Mouse (Mus musculus): ENCODE measurements at regions not wholly inside any gene's neighbourhood (a gene's known extent, or its start where the extent isn't known, plus 50 kb on each side); places are given as distances from the start of the nearest gene placed in this dataset.

DNA sequence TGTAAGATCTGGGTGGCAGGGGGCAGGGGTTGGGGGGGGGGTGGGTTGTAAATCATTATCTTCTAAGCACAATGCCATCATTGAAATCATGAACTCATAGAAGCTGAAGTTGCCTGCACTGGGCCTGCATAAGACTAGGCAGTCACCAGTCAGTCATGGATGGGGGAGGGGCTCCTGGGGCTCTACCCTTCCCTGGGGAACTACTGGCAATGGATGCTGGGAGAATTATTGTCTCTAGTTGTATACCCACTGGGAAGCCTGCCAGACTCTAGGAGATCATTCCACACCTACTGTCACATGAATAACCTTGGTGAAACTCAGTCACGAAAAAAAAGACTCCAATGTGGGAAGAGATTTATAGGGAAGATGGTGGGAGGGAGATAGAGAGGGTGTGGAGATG, 186.4 kb downstream of the Gm19935 start:
- H3K27ac ChIP-seq (replicated peaks), result no peak overlapping the region
- WGBS, result 38% methylated on average over 1 of the region's 1 CpGs
- H3K27me3 ChIP-seq (replicated peaks), result no peaks in the 10 kb centered on the region
- no peaks in the 10 kb centered on the region for H3K9me3 ChIP-seq (replicated peaks)
- no peak overlapping the region for H3K9ac ChIP-seq (replicated peaks)
- no peaks in the 10 kb centered on the region for H3K36me3 ChIP-seq
- 0 out of 2 replicates have a peak, but pooled peaks cover 3% of the 10 kb centered on the region for H3K4me1 ChIP-seq
- no peak for ATAC-seq (ENCODE audit: low FRiP score)
- no peak overlapping the region for H3K4me2 ChIP-seq
- no peak overlapping the region for H3K4me3 ChIP-seq (replicated peaks)

DNA sequence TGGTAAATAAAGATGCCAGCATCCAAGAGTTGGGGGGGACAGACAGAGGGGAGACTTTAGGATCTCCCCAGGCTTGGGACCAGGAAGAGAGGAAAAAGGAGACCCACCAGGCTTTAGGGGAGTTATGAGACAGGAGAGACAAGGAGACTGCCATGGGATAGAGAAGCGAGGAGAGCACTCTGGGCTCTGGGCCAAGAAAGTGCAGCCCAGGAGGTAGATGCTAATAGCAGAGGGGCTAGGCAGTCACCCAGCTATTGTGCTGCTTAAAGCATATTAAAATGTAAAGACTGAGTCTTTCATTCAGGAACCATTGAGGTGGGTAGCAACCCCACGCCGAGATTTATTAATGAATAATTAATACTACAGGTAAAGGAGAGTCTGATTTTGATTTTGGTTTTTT, 208.8 kb downstream of the Gm19935 start:
- H3K36me3 ChIP-seq, result no peaks in the 10 kb centered on the region
- 30% methylated on average over 3 of the region's 3 CpGs for WGBS
- 0 out of 2 replicates have a peak, but pooled peaks cover 4% of the 10 kb centered on the region for H3K4me1 ChIP-seq
- no peak overlapping the region for H3K9ac ChIP-seq (replicated peaks)
- no peak overlapping the region for H3K4me3 ChIP-seq (replicated peaks)
- H3K27ac ChIP-seq (replicated peaks), result no peak overlapping the region
- no peak for ATAC-seq (ENCODE audit: low FRiP score)
- no peak overlapping the region for H3K4me2 ChIP-seq
- no peaks in the 10 kb centered on the region for H3K27me3 ChIP-seq (replicated peaks)
- H3K9me3 ChIP-seq (replicated peaks), result 0 out of 2 replicates have a peak, but pooled peaks cover 2% of the 10 kb centered on the region

DNA sequence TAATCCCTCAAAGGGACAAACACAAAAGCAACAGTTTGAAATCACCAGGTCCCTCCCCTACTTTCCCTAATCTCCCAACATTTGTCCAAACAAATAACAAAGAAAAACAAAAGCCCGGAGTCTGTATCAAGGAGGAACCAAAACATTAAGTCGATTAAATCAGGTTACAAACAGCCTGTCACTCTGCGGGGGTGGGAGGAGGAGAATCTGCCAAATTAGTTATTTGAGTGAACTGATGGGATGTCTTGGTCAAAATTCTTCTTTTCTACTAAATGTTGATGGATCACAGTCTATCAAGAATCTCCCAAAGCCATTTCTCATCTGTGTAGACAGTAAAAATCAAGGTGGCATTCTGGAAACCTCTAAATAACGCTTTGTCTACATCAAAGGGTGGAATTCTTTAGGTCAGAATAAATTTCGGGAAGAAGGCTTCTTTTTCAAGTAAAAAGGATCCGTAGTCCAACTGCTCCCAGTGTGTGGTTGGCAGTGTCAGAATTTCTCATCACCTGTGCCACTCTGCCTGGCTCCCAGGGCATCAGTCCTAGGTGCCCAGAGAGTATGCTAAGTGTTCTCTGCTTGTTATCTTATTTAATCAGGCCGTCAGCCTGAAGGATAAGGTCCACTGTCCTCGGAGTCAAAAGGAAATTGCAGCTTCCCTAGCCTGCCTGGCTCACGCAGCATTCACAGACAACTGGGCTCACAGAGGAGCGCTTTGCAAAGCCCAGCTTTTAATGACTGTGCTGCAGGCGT, 216.1 kb downstream of the Gm19935 start:
- H3K9me3 ChIP-seq (replicated peaks), result 0 out of 2 replicates have a peak, but pooled peaks cover 2% of the 10 kb centered on the region
- no peak overlapping the region for H3K4me2 ChIP-seq
- H3K9ac ChIP-seq (replicated peaks), result no peak overlapping the region
- H3K27me3 ChIP-seq (replicated peaks), result no peaks in the 10 kb centered on the region; the same call in 1 of the 2 replicates
- H3K36me3 ChIP-seq, result no peaks in the 10 kb centered on the region
- no peaks in the 10 kb centered on the region for H3K4me1 ChIP-seq
- H3K4me3 ChIP-seq (replicated peaks), result no peak overlapping the region
- 33% methylated on average over 11 of the region's 11 CpGs for WGBS
- H3K27ac ChIP-seq (replicated peaks), result no peak overlapping the region
- no peak for ATAC-seq (ENCODE audit: low FRiP score)

DNA sequence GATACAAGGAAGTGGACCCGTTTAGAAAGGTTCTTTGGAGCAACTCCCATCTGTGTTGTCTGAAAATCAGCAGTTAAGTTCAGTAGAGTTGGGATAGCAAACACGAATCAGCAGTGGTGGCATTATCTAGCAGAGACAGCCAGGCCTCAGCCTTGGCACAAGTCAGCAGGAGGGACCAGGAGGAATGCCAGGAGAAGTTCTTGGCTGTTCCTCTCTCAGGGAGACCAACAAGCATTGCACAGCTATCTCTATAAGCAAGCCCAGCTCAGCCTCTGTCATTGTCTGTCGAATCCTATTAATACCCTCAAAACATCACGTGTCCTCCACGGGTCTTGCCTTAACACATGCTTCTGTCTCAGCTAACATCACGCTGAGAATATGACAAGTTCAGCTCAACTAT, 219.8 kb downstream of the Gm19935 start:
- 89% methylated on average over 6 of the region's 6 CpGs for WGBS

DNA sequence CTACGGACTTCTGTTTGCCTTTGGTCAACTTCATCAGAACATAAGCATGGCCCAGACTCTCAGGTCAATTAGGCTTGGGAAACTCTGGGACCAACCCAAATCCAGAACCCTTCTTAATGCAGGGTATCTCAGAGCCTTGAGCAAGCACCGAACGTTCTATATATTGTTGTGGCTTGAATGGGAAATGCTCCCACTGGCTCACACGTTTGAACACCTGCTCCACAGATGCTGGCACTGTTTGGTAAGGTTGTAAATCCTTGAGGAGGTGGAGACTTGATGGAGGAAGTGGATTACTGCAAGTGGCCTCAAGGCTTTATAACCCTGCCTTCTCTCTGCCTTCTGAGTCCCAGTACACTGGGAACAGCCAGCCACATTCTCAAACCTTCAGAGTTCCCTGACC, 231.3 kb upstream of the Tox3 start:
- no peak overlapping the region for H3K9ac ChIP-seq (replicated peaks)
- H3K27me3 ChIP-seq (replicated peaks), result no peaks in the 10 kb centered on the region
- no peak for ATAC-seq (ENCODE audit: low FRiP score)
- H3K36me3 ChIP-seq, result no peaks in the 10 kb centered on the region
- no peak overlapping the region for H3K27ac ChIP-seq (replicated peaks)
- H3K9me3 ChIP-seq (replicated peaks), result no peaks in the 10 kb centered on the region
- 71% methylated on average over 4 of the region's 4 CpGs for WGBS
- no peak overlapping the region for H3K4me3 ChIP-seq (replicated peaks)
- H3K4me2 ChIP-seq, result no peak overlapping the region
- no peaks in the 10 kb centered on the region for H3K4me1 ChIP-seq

More for the DNA sequence above, 219.8 kb downstream of the Gm19935 start:
- Histone ChIP-seq H3K9ac (replicated peaks) (no peak overlapping the region), H3K4me1 (no peaks in the 10 kb centered on the region), H3K4me3 (replicated peaks) (no peak overlapping the region), H3K36me3 (no peaks in the 10 kb centered on the region), H3K27ac (replicated peaks) (no peak overlapping the region), H3K4me2 (no peak overlapping the region), H3K9me3 (replicated peaks) (no peaks in the 10 kb centered on the region), H3K27me3 (replicated peaks) (no peaks in the 10 kb centered on the region; the same call in 1 of the 2 replicates)
- ATAC-seq (ENCODE audit: low FRiP score), result no peak

DNA sequence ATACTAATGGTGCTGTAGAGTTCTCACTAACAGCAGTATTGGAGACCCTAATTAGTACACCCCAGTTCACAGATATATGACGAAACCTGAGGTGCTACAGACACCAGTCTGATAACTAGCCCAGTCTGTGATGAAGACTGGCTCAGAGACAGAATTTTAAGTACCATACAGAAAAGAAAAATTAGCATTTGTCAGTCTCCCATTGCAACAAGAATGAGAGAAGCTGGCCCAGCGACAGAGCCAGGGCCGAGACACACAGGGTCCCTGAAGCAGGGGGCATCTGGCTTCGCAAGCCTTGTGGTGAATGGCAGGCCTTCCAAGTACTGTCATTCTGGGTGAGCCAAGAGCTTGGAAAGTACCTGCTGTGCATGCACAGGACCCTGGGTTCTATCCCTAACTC, 228.8 kb upstream of the Tox3 start:
- Histone ChIP-seq H3K4me3 (replicated peaks) (no peak overlapping the region), H3K27me3 (replicated peaks) (no peaks in the 10 kb centered on the region), H3K9me3 (replicated peaks) (no peaks in the 10 kb centered on the region), H3K27ac (replicated peaks) (no peak overlapping the region), H3K4me1 (no peaks in the 10 kb centered on the region), H3K36me3 (no peaks in the 10 kb centered on the region), H3K9ac (replicated peaks) (no peak overlapping the region), H3K4me2 (no peak overlapping the region)
- WGBS, result 76% methylated on average over 4 of the region's 4 CpGs
- ATAC-seq (ENCODE audit: low FRiP score), result no peak

DNA sequence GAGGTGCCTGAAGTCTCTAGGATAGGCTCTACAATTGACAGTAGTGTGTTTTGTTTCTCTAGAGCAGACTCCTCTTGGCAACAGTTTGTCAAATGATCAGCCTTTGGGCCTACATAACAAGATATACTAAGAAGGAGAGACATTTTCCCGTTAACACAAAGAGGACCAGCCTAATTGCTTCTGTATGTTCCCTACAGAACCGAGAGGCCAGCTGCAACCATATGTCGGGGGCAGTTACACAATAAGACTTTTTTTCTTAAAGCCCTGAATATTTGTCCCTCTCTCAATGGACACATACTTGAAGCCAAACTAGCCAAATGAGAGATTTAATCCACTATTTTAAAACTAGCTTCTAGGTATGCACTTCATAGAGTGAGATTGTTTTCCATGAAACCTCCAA, 226.5 kb upstream of the Tox3 start:
- no peaks in the 10 kb centered on the region for H3K9me3 ChIP-seq (replicated peaks)
- H3K4me1 ChIP-seq, result no peaks in the 10 kb centered on the region
- no peak overlapping the region for H3K4me2 ChIP-seq
- H3K27me3 ChIP-seq (replicated peaks), result no peaks in the 10 kb centered on the region
- no peaks in the 10 kb centered on the region for H3K36me3 ChIP-seq
- no peak for ATAC-seq (ENCODE audit: low FRiP score)
- no peak overlapping the region for H3K4me3 ChIP-seq (replicated peaks)
- WGBS, result 77% methylated on average over 3 of the region's 3 CpGs
- no peak overlapping the region for H3K27ac ChIP-seq (replicated peaks)
- no peak overlapping the region for H3K9ac ChIP-seq (replicated peaks)

DNA sequence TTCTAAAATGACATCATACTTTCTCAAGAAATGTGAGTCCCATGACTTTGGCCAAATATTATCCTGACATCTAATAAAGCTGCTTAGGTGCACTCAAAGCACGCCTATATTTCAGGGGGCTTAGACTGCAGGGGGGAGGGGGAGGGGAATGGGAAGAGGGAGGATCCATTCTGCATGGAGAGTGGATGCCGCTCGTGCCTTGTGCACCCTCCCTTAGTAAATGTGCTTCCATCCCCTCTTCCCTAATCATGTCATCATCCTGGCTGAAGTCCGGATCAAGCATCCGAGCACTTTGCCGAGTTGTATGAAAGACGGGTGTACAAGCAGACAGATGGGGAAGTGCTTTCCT, 207.9 kb upstream of the Tox3 start:
- H3K4me1 ChIP-seq, result peaks cover 6% of the 10 kb centered on the region; the same call in 1 of the 2 replicates
- H3K4me3 ChIP-seq (replicated peaks), result no peak overlapping the region
- H3K4me2 ChIP-seq, result no peak overlapping the region
- H3K9ac ChIP-seq (replicated peaks), result no peak overlapping the region
- no peaks in the 10 kb centered on the region for H3K27me3 ChIP-seq (replicated peaks)
- 75% methylated on average over 7 of the region's 7 CpGs for WGBS
- H3K27ac ChIP-seq (replicated peaks), result no peak overlapping the region
- ATAC-seq (ENCODE audit: low FRiP score), result no peak
- H3K9me3 ChIP-seq (replicated peaks), result no peaks in the 10 kb centered on the region
- no peaks in the 10 kb centered on the region for H3K36me3 ChIP-seq

DNA sequence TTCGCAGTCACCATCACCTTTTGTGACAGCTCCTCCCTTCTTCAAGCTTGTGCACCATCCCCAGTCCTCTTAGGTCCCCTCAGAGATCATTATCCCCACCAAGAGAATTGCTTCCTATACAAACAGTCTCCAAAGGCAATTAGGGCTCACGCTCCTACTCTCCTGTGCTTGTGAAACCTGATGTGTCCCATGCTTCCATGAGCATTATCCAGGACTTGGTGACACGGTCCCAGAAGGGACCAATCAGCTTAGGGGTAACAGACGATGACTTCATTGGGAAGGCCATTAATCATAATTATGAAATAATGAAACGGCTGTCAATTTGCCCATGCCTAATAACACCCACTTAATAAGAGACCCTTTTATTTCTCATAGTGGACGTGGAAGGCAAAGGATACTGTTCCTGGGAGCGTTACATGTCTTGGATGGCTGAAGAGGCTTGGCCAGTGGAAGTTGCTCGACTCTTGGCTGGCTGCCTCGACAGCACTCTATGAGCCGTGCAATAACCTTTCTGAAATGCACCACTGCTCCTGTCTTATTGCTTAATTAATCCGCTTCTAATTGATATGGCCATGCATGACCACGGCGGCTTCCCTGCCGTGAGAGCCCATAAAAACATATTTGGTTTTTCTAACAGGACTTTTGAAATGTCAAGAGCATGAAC, 207.4 kb upstream of the Tox3 start:
- Histone ChIP-seq H3K27ac (replicated peaks) (no peak overlapping the region), H3K9ac (replicated peaks) (no peak overlapping the region), H3K4me1 (peaks cover 6% of the 10 kb centered on the region; the same call in 1 of the 2 replicates), H3K27me3 (replicated peaks) (no peaks in the 10 kb centered on the region), H3K4me3 (replicated peaks) (no peak overlapping the region), H3K36me3 (no peaks in the 10 kb centered on the region), H3K4me2 (no peak overlapping the region), H3K9me3 (replicated peaks) (no peaks in the 10 kb centered on the region)
- ATAC-seq (ENCODE audit: low FRiP score), result no peak
- 48% methylated on average over 14 of the region's 14 CpGs for WGBS

DNA sequence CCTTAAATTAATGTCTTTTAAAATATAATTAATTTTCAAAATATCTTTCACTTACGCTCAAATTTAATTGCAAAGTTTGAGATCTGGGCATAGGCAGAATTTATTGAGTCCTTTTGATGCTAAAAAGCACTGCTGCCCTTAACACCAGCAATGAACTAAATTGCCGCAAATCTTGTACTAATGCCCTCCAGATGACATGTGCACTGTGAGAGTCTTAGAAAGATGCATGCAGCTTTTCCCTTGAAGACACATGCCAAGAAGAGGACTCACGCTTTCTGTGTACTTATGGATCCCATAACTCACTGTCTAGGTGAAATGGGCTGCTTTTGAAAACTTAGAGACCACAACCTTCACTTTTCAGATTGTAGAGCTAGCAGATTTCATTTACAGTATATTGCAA, 199.1 kb upstream of the Tox3 start:
- no peak overlapping the region for H3K27ac ChIP-seq (replicated peaks)
- H3K4me1 ChIP-seq, result peaks cover 12% of the 10 kb centered on the region
- H3K27me3 ChIP-seq (replicated peaks), result no peaks in the 10 kb centered on the region
- H3K9ac ChIP-seq (replicated peaks), result no peak overlapping the region
- H3K4me2 ChIP-seq, result no peak overlapping the region
- H3K36me3 ChIP-seq, result no peaks in the 10 kb centered on the region
- no peak for ATAC-seq (ENCODE audit: low FRiP score)
- 67% methylated on average over 3 of the region's 3 CpGs for WGBS
- H3K9me3 ChIP-seq (replicated peaks), result no peaks in the 10 kb centered on the region
- H3K4me3 ChIP-seq (replicated peaks), result no peak overlapping the region

DNA sequence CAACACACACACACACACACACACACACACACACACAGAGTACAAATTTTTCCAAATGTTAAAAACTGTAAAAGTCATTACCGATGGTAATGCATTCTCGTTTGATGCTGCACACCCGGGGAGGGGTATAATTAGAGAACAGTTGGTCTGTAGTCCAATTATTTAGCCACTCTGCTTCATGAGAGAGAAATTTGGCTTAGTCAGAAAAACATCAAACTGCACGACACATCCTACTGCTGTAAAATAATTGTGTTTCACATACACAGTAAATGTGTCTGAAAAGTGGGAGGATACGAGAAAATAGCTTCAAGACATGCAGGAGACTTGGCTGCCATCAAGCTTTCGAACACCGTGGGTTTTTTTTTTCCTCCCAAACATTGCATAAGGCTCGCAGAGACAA, 194.5 kb upstream of the Tox3 start:
- 27% methylated on average over 8 of the region's 8 CpGs for WGBS
- ATAC-seq (ENCODE audit: low FRiP score), result no peak
- no peaks in the 10 kb centered on the region for H3K27me3 ChIP-seq (replicated peaks)
- H3K36me3 ChIP-seq, result no peaks in the 10 kb centered on the region
- H3K9me3 ChIP-seq (replicated peaks), result no peaks in the 10 kb centered on the region
- no peak overlapping the region for H3K4me2 ChIP-seq
- H3K9ac ChIP-seq (replicated peaks), result no peak overlapping the region
- H3K4me3 ChIP-seq (replicated peaks), result no peak overlapping the region
- H3K27ac ChIP-seq (replicated peaks), result no peak overlapping the region
- peaks cover 13% of the 10 kb centered on the region for H3K4me1 ChIP-seq

DNA sequence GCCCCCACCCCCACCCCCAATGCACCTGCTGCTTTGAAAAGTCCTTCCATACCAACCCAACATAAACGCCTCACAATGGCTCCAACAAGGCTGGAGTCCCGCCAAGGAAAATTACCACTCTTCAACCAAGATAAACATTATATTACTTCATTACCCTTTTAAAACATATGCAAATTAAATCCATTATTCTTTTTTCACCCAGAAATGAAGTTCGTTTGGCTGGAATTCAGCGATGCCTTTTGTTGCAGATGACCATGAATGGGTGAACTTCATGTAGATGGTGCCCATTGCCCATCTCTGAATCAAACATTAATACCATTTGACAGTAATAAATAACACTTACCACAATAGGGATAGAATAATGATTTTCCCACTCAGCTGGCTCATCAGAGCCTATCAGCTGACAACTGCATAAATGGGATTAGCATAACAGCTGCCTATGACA, 188.1 kb upstream of the Tox3 start:
- no peak overlapping the region for H3K27ac ChIP-seq (replicated peaks)
- peaks cover 6% of the 10 kb centered on the region; the same call in 1 of the 2 replicates for H3K4me1 ChIP-seq
- H3K4me3 ChIP-seq (replicated peaks), result no peak overlapping the region
- 44% methylated on average over 4 of the region's 4 CpGs for WGBS
- no peak overlapping the region for H3K9ac ChIP-seq (replicated peaks)
- no peaks in the 10 kb centered on the region for H3K9me3 ChIP-seq (replicated peaks)
- H3K27me3 ChIP-seq (replicated peaks), result no peaks in the 10 kb centered on the region
- no peaks in the 10 kb centered on the region for H3K36me3 ChIP-seq
- no peak for ATAC-seq (ENCODE audit: low FRiP score)
- no peak overlapping the region for H3K4me2 ChIP-seq

Data from neural tube, embryonic 15.5 days (tissue).